Mouse (Mus musculus): ENCODE results near the gene Casc1.
"Not testable (repeated sequence)": the region's sequence is repeated elsewhere in the genome, so short reads cannot be mapped to it uniquely, and the experiment has no call there.

The Casc1 gene

DNA sequence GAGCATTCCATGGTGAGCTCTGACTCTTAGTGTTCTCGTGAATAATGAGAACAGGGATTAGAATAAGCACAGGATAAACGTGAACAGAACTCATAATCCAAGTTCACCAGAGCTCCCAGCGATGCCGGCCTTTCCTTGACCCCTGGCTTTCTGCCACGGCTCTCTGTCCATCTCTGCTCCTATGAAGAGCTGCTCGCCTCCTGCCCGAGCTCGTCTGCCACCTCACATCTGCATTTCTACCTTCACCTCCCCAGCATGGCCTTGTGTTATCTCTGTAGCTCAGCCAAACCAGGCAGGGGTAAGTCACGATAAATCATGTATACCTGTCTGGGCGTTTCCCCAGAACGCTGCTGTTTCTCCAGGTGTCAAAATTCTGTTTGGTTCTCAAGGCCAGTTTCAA lies 70.1 kb downstream of the Casc1 start:
- no peak for ATAC-seq (ENCODE audit: insufficient number of reproducible peaks, low FRiP score, low TSS enrichment)

DNA sequence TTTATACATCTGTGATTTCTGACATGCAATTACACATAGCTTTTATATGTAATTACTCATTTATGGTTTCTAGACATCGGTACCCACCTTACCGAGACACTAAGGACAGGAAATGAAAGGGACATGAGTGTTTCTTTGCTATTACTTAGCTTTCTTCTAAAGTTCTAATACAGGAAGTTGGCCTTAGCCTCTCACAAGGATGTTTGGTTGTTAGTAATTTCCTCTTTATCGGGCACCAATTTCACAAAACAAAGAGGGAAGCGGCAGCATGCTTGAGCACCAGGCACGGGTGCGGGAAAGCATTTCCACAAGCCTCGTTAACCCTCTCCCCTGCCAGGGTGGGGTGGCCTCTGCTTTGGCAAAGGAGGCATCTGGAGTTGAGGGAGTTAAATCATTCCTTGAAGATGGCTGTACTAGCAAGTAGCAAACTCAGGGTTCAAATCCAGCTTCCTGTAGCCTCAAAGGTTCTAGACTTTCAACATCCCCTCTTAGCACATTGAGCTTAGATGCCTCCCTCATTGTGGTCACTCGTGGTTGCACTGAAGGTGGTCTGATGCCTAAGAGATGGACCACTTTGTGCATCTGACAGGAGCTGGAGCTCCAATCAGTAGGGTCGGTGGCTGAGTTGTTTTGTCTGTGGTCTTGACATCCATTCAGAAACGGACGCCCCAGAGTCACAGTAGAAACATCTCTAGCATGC lies 70.9 kb downstream of the Casc1 start:
- ATAC-seq (ENCODE audit: insufficient number of reproducible peaks, low FRiP score, low TSS enrichment): no peak

DNA sequence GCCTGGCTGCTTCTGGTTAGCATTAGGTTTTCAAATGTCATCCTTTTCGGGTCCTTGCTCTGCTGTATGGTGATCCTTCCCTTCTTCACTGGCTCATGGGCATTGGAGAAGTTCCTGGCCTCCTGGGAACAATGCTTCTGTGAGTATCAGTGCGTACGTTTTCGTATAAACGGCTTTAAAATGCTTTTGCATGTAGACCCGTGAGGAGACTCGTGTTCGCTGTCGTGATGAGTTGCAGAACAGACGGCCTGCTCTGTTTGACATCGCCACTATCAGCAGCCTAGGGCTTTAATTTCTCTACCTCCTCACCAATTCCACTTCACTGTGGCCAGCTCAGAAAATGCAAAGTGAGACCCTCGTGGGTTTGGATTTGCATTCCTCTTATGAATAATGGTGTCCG lies 71.6 kb downstream of the Casc1 start:
- no peak for ATAC-seq (ENCODE audit: insufficient number of reproducible peaks, low FRiP score, low TSS enrichment)

GRCm38 (mm10) chr6:145136831-145137230 lies 74.0 kb downstream of the Casc1 start:
- ATAC-seq (ENCODE audit: insufficient number of reproducible peaks, low FRiP score, low TSS enrichment): no peak

DNA sequence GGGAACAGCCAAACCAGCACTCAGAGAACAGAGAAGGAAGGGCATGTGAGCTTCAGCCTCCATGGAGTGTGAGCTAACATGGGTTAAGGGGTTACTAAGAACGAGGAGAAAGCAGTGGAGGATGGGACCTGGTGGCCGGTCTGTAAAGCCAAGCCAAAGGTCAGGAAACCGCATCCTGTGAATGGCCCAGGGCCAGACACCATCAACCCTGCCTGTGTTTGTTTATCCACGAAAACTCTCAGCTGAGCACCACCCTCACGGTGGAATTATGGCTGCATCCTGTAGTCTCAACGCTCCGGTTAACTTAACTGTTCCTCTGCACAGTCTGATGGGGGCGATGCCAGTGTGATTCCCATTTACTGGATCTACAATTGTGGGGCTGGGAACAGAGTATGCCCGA lies 75.0 kb downstream of the Casc1 start:
- no peak for ATAC-seq (ENCODE audit: insufficient number of reproducible peaks, low FRiP score, low TSS enrichment)

- no peak for ATAC-seq (ENCODE audit: insufficient number of reproducible peaks, low FRiP score, low TSS enrichment)
Observed at GRCm38 (mm10) chr6:145135295-145135694, 75.5 kb downstream of the Casc1 start.

DNA sequence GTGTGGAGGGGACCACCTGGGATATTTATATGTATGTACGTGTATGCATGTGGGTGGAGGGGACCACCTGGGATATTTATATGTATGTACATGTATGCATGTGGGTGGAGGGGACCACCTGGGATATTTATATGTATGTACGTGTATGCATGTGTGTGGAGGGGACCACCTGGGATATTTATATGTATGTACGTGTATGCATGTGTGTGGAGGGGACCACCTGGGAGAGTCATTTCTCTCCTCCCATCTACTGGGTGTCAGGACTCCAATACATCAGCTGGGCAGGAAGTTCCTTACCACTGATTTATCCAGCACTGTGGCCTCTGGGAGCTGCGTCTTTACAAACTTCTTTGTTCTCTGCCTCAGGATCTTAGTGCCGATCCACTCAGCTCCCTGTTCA lies 77.8 kb downstream of the Casc1 start:
- ATAC-seq (ENCODE audit: insufficient number of reproducible peaks, low FRiP score, low TSS enrichment): not testable (repeated sequence)

DNA sequence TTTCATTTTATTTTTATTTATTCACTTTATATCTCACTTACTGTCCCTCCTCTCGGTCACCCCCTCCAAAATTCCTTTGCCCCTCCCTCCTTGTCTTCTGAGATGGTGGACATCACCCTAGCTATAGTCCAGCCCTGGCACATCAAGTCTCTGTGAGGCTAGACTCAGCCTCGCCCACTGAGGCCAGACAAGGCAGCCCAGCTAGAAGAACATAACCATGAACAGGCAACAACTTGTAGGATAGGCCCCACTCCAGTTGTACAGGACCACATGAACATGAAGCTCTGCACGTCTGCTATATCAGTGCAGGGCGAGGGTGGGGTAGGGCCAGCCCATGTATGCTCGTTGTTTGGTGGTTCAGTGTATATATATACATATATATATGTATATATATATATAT lies 78.8 kb downstream of the Casc1 start:
- no peak for ATAC-seq (ENCODE audit: insufficient number of reproducible peaks, low FRiP score, low TSS enrichment)

DNA sequence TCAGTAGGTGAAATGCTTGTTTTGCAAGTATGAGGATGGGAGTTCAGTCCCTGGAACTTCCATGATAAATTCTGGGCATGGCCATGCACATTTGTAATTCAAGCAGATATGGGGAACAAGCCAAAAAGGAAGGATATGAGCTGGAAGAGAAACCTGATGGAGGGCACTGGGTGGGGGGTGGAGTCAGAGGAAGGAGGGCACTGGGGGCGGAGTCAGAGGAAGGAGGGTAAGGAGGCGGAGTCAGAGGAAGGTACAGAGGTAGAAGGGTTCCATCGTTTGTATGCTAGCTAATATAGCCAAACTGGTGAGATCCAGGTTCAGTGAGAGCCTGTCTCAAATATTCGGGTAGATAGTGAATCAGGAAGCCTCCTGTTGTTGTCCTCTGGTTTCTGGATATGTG lies 81.2 kb downstream of the Casc1 start:
- ATAC-seq (ENCODE audit: insufficient number of reproducible peaks, low FRiP score, low TSS enrichment): no peak

GRCm38 (mm10) chr6:145127652-145128051 lies 83.2 kb downstream of the Casc1 start:
- ATAC-seq (ENCODE audit: insufficient number of reproducible peaks, low FRiP score, low TSS enrichment): no peak

- 0 out of 2 replicates have a peak, but pooled peaks have one; percentile 13 for ATAC-seq (ENCODE audit: insufficient number of reproducible peaks, low FRiP score, low TSS enrichment)
Observed at GRCm38 (mm10) chr6:145125591-145126113, 85.2 kb downstream of the Casc1 start.

Measured in cerebellum, adult (tissue).